Comparison of ENCODE assay signal across 18 mouse cellular contexts in the genomic region with DNA sequence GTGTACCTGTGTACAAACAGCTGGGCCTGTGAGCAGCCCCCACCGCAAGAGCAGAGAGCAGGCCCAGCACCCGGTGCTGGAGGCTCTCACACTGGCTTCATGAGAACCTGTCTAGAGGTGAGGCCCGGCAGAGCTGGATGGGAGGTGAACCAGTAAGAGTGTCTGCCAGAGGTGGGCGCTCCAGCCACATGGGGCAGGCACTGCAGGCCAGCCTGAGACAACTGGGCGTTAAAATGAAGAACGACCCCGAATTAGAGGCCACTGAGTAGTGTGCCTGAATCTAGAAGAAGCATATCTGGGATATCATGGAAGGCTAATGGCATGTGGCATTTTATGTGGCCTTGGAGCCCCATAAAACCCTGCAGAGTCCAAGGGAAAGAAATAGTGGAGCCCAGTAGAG. TPM values are rescaled to one million over a fixed set of nuclear protein-coding genes. Genes with fewer than 3 reads are reported as not detected.
A peak's percentile ranks its signal among the peaks of the same experiment; 100 is the strongest.
DNase-seq lines count a peak whose midpoint lies in the region; ATAC-seq and TF ChIP-seq lines count a peak whose summit lies in the region.
"Had no signal": no experiment of that assay in that cellular context is flagged by ENCODE, and none has a peak within 500 bp of the region (broad histone marks: within the 10 kb centered on the region; RNA-seq: fewer than 3 reads in every experiment).

No protein-coding gene starts in this region.

- H3K36me3 ChIP-seq in embryonic facial prominence, embryonic 14.5 days (ENCODE audit: control insufficient read depth, insufficient read depth, low read length): no peaks in the 10 kb centered on the region
- 0 out of 2 replicates have a peak, but pooled peaks cover 6% of the 10 kb centered on the region for H3K36me3 ChIP-seq in limb, embryonic 15.5 days
- no peaks in the 10 kb centered on the region for H3K36me3 ChIP-seq in stomach, embryonic 15.5 days
- H3K36me3 ChIP-seq: hindbrain, embryonic 10.5 days; neural tube, embryonic 13.5 days had no signal

- TF ChIP-seq CTCF in layer of hippocampus, adult 2 months (conservative IDR thresholded peaks at IDR 0.05): peak; percentile 17; the same call in 1 of the 2 replicates

- H3K4me3 ChIP-seq in layer of hippocampus, adult 2 months: no peak overlapping the region
- no peak overlapping the region for H3K4me3 ChIP-seq in embryonic facial prominence, embryonic 14.5 days (ENCODE audit: low read depth, low read length)
- H3K4me3 ChIP-seq in limb, embryonic 15.5 days: no peak overlapping the region
- H3K4me3 ChIP-seq in stomach, embryonic 15.5 days (replicated peaks): no peak overlapping the region
- H3K4me3 ChIP-seq: gastrocnemius, adult 2 months; heart, embryonic 12.5 days; hindbrain, embryonic 10.5 days; neural tube, embryonic 13.5 days had no signal

- no peak overlapping the region for H3K4me2 ChIP-seq in embryonic facial prominence, embryonic 14.5 days (ENCODE audit: low read depth, low read length)
- no peak overlapping the region for H3K4me2 ChIP-seq in limb, embryonic 15.5 days
- no peak overlapping the region for H3K4me2 ChIP-seq in stomach, embryonic 15.5 days
- H3K4me2 ChIP-seq: heart, embryonic 12.5 days; neural tube, embryonic 13.5 days had no signal

- peaks cover 17% of the 10 kb centered on the region for H3K9me3 ChIP-seq in embryonic facial prominence, embryonic 14.5 days (ENCODE audit: control insufficient read depth, low read length)
- H3K9me3 ChIP-seq in limb, embryonic 15.5 days: peaks cover 4% of the 10 kb centered on the region; the same call in 1 of the 2 replicates
- H3K9me3 ChIP-seq in stomach, embryonic 15.5 days: no peaks in the 10 kb centered on the region
- H3K9me3 ChIP-seq: hindbrain, embryonic 10.5 days; neural tube, embryonic 13.5 days had no signal

- DNase-seq in layer of hippocampus, adult 2 months (ENCODE audit: low spot score in 2 of 2): no peak
- DNase-seq in layer of hippocampus, adult 18-20 months (ENCODE audit: low spot score in 2 of 2): no peak
- DNase-seq in embryonic facial prominence, embryonic 14.5 days (ENCODE audit: low spot score): no peak
- no peak for DNase-seq in spleen, postnatal 10 days (ENCODE audit: low spot score in 2 of 2)
- DNase-seq: adrenal gland, postnatal 25 days; cerebellum, postnatal 36 days; gastrocnemius, adult 2 months; kidney, postnatal 25 days; thymus, postnatal 36 days had no signal

- no peak overlapping the region for H3K27ac ChIP-seq in layer of hippocampus, adult 2 months
- peak overlapping the region; percentile 36; the same call in 1 of the 2 replicates for H3K27ac ChIP-seq in embryonic facial prominence, embryonic 14.5 days (replicated peaks; ENCODE audit: low read depth, low read length)
- H3K27ac ChIP-seq in limb, embryonic 15.5 days: peak overlapping the region; percentile 96
- peak overlapping the region; percentile 90 for H3K27ac ChIP-seq in stomach, embryonic 15.5 days
- H3K27ac ChIP-seq: hindbrain, embryonic 10.5 days; neural tube, embryonic 13.5 days had no signal

- H3K27me3 ChIP-seq in embryonic facial prominence, embryonic 14.5 days (replicated peaks; ENCODE audit: control insufficient read depth, insufficient read depth, low read length): no peaks in the 10 kb centered on the region
- no peaks in the 10 kb centered on the region for H3K27me3 ChIP-seq in limb, embryonic 15.5 days
- no peaks in the 10 kb centered on the region for H3K27me3 ChIP-seq in stomach, embryonic 15.5 days (replicated peaks)
- H3K27me3 ChIP-seq: heart, embryonic 12.5 days; neural tube, embryonic 13.5 days; Patski had no signal

- WGBS in embryonic facial prominence, embryonic 14.5 days: 78% methylated on average over 7 of the region's 7 CpGs
- WGBS in limb, embryonic 15.5 days: 69% methylated on average over 7 of the region's 7 CpGs
- WGBS in stomach, embryonic 15.5 days: 80% methylated on average over 7 of the region's 7 CpGs

- H3K9ac ChIP-seq in embryonic facial prominence, embryonic 14.5 days (ENCODE audit: low read depth, low read length): no peak overlapping the region
- no peak overlapping the region for H3K9ac ChIP-seq in limb, embryonic 15.5 days
- no peak overlapping the region for H3K9ac ChIP-seq in stomach, embryonic 15.5 days
- H3K9ac ChIP-seq: neural tube, embryonic 13.5 days had no signal

- no peak for ATAC-seq in embryonic facial prominence, embryonic 14.5 days (ENCODE audit: low read depth)
- no peak for ATAC-seq in limb, embryonic 15.5 days (ENCODE audit: insufficient number of reproducible peaks, low FRiP score, low TSS enrichment, low read depth)
- ATAC-seq in stomach, embryonic 15.5 days (ENCODE audit: insufficient read depth, low FRiP score, low read depth): no peak
- ATAC-seq in CD4-positive, CD25-positive, alpha-beta regulatory T cell, adult 4 months: no peak
- ATAC-seq: forebrain, embryonic 14.5 days; midbrain, embryonic 16.5 days; Patski had no signal

- H3K4me1 ChIP-seq in embryonic facial prominence, embryonic 14.5 days (ENCODE audit: control insufficient read depth, insufficient read depth, low read length): peaks cover 27% of the 10 kb centered on the region
- peaks cover 70% of the 10 kb centered on the region for H3K4me1 ChIP-seq in limb, embryonic 15.5 days
- H3K4me1 ChIP-seq in stomach, embryonic 15.5 days: peaks cover 33% of the 10 kb centered on the region

RNA-seq across cellular contexts. Expression of a gene that starts 33.7 kb away (rescaled TPM):
- 10 to 100 TPM; 11.8 to 14.0 TPM for total RNA-seq in layer of hippocampus, adult 2 months (2021)
- total RNA-seq in layer of hippocampus, adult 18-20 months (2021): 10 to 100 TPM in 1 of 2 experiments, 1 to 10 TPM in 1; 9.3 to 11.3 TPM
- polyA plus RNA-seq in embryonic facial prominence, embryonic 14.5 days (2014; fragmentation: Nextera tagmentation; extraction: Ambion mirVana): 3.9 and 4.7 TPM in 2 replicates
- 5.0 and 6.2 TPM in 2 replicates for polyA plus RNA-seq in limb, embryonic 15.5 days (2015; fragmentation: Nextera tagmentation; extraction: Ambion mirVana)
- polyA plus RNA-seq in stomach, embryonic 15.5 days (2015; fragmentation: Nextera tagmentation; extraction: Ambion mirVana): 5.1 and 5.3 TPM in 2 replicates
- 1 to 10 TPM; 1.9 to 4.5 TPM for polyA plus RNA-seq in CD4-positive, CD25-positive, alpha-beta regulatory T cell, adult 4 months (2017; shearing (Covaris generic))

RNA-seq across cellular contexts. Expression of a gene that starts 33.9 kb away (rescaled TPM):
- total RNA-seq in layer of hippocampus, adult 2 months (2021): 10 to 100 TPM; 60.6 to 63.0 TPM
- 10 to 100 TPM; 63.4 to 65.5 TPM for total RNA-seq in layer of hippocampus, adult 18-20 months (2021)
- polyA plus RNA-seq in embryonic facial prominence, embryonic 14.5 days (2014; fragmentation: Nextera tagmentation; extraction: Ambion mirVana): 180 and 187 TPM in 2 replicates
- 170 and 176 TPM in 2 replicates for polyA plus RNA-seq in limb, embryonic 15.5 days (2015; fragmentation: Nextera tagmentation; extraction: Ambion mirVana)
- polyA plus RNA-seq in stomach, embryonic 15.5 days (2015; fragmentation: Nextera tagmentation; extraction: Ambion mirVana): 175 and 179 TPM in 2 replicates
- 100 to 1,000 TPM in 1 of 2 experiments, 10 to 100 TPM in 1; 84.8 to 110 TPM for polyA plus RNA-seq in CD4-positive, CD25-positive, alpha-beta regulatory T cell, adult 4 months (2017; shearing (Covaris generic))

RNA-seq across cellular contexts. Expression of a gene that starts 53.2 kb away (rescaled TPM):
- 10 to 100 TPM; 23.1 to 24.2 TPM for total RNA-seq in layer of hippocampus, adult 2 months (2021)
- 10 to 100 TPM; 21.5 to 22.0 TPM for total RNA-seq in layer of hippocampus, adult 18-20 months (2021)
- polyA plus RNA-seq in embryonic facial prominence, embryonic 14.5 days (2014; fragmentation: Nextera tagmentation; extraction: Ambion mirVana): 5.8 and 7.3 TPM in 2 replicates
- 21.3 and 22.8 TPM in 2 replicates for polyA plus RNA-seq in limb, embryonic 15.5 days (2015; fragmentation: Nextera tagmentation; extraction: Ambion mirVana)
- 18.4 and 19.1 TPM in 2 replicates for polyA plus RNA-seq in stomach, embryonic 15.5 days (2015; fragmentation: Nextera tagmentation; extraction: Ambion mirVana)
- 10 to 100 TPM in 1 of 2 experiments, 1 to 10 TPM in 1; 9.7 to 10.4 TPM for polyA plus RNA-seq in CD4-positive, CD25-positive, alpha-beta regulatory T cell, adult 4 months (2017; shearing (Covaris generic))
